Mouse (Mus musculus): ENCODE measurements around the gene Pxmp4.

DNA sequence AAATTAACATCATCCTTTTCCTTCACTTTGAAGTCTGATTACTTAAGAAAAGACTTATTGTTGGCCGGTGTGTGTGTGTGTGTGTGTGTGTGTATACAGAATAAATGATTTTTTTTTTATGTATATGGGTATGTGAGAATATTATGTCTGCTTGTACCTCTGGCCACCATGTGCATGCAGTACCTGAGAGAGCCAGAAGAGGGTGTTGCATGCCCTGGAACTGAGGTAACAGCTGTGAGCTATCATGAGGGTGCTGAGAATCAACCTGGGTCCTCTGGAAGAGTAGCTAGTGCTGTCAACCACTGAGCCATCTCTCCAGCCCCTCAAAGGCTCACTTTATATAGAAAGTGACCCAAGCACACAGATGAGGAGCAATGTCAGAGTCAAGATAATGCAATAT lies 22.1 kb downstream of the Pxmp4 start:
- TF ChIP-seq POLR2A (IDR thresholded peaks at IDR 0.05; ENCODE audit: low read depth, low read length) (no peak), CTCF (conservative IDR thresholded peaks at IDR 0.05; ENCODE audit: insufficient read depth, insufficient read length, low read depth, low read length) (0 out of 2 replicates have a peak, but pooled peaks have one; percentile 11)
